Mouse (Mus musculus) heart, postnatal 0 days (tissue): ENCODE measurements around the gene Gsto1.

ENCODE experiments used
- CTCF ChIP-seq: IDR thresholded peaks from 2 replicates; pipeline ENCODE4 v1.5.1; 2016; ENCODE audit warnings: antibody characterized with exemption, control low read depth, low read depth
- EP300 ChIP-seq: IDR thresholded peaks from 2 replicates; pipeline ENCODE4 v1.6.1; 2016; ENCODE audit warnings: antibody characterized with exemption, low read depth

GRCm38 (mm10) chr19:47884296-47885085, 29.7 kb downstream of the Gsto1 start:
- TF ChIP-seq CTCF (no peak), EP300 (no peak)
